Mouse (Mus musculus): ENCODE measurements around the gene A030005K14Rik.

The A030005K14Rik gene

GRCm38 (mm10) chr1:83034509-83034908 is 24.7 kb downstream of the A030005K14Rik start:
- DNase-seq = no peak

- DNase-seq = no peak
Observed at GRCm38 (mm10) chr1:83032508-83032907, 26.7 kb downstream of the A030005K14Rik start.

GRCm38 (mm10) chr1:83031950-83032349 is 27.2 kb downstream of the A030005K14Rik start:
- DNase-seq = no peak

GRCm38 (mm10) chr1:83016556-83016955 is 42.6 kb downstream of the A030005K14Rik start:
- no peak for DNase-seq

GRCm38 (mm10) chr1:83015329-83015879 is 43.8 kb downstream of the A030005K14Rik start:
- no peak for DNase-seq

- DNase-seq = no peak
Observed at GRCm38 (mm10) chr1:83014477-83014876, 44.7 kb downstream of the A030005K14Rik start.
